Mouse (Mus musculus) embryonic facial prominence, embryonic 11.5 days (tissue): ENCODE results near the gene Shisa5. TPM values are rescaled to one million over a fixed set of nuclear protein-coding genes. Genes with fewer than 3 reads are reported as not detected.

ENCODE experiments used
- ATAC-seq: fragments of 200-750 bp; cut with Nextera tagmentation; replicated peaks from 2 replicates; pipeline ENCODE4 v1.8.0; 2017; ENCODE audit warnings: low read depth; ENCODE audit not compliant: insufficient number of reproducible peaks, low FRiP score, low TSS enrichment
- DNase-seq: peaks from one replicate; pipeline ENCODE4 v3.0.0-alpha.2; 2015; ENCODE audit warnings: low spot score
- H3K27ac ChIP-seq: fragments of 300-500 bp; sonication (generic); replicated peaks from 2 replicates; pipeline ENCODE4 v1.5.1; 2014; ENCODE audit warnings: mild to moderate bottlenecking, low read depth, low read length, control low read depth
- H3K27me3 ChIP-seq: fragments of 300-500 bp; sonication (generic); 2 replicates; pipeline ENCODE4 v1.6.1; 2014; ENCODE audit warnings: mild to moderate bottlenecking, low read length, moderate library complexity, mixed read lengths; ENCODE audit not compliant: control insufficient read depth, insufficient read depth
- H3K36me3 ChIP-seq: fragments of 300-500 bp; sonication (generic); replicated peaks from 2 replicates; pipeline ENCODE4 v1.6.1; 2014; ENCODE audit warnings: low read depth, mild to moderate bottlenecking, low read length, moderate library complexity, mixed read lengths; ENCODE audit not compliant: control insufficient read depth, insufficient read depth
- H3K4me1 ChIP-seq: fragments of 300-500 bp; sonication (generic); 2 replicates; pipeline ENCODE4 v1.6.1; 2014; ENCODE audit warnings: low read length, mixed read lengths; ENCODE audit not compliant: control insufficient read depth, insufficient read depth
- H3K4me2 ChIP-seq: fragments of 300-500 bp; sonication (generic); 2 replicates; pipeline ENCODE4 v1.6.1; 2014; ENCODE audit warnings: low read depth, mild to moderate bottlenecking, control low read depth, low read length, moderate library complexity
- H3K4me3 ChIP-seq: fragments of 300-500 bp; sonication (generic); 2 replicates; pipeline ENCODE4 v1.5.1; 2014; ENCODE audit warnings: low read depth, low read length, control low read depth
- H3K9ac ChIP-seq: fragments of 300-500 bp; sonication (generic); replicated peaks from 2 replicates; pipeline ENCODE4 v1.6.1; 2014; ENCODE audit warnings: mild to moderate bottlenecking, control low read depth, low read length
- H3K9me3 ChIP-seq: fragments of 300-500 bp; sonication (generic); replicated peaks from 2 replicates; pipeline ENCODE4 v1.6.1; 2016; ENCODE audit warnings: mild to moderate bottlenecking, low read length, inconsistent platforms, mixed read lengths; ENCODE audit not compliant: control insufficient read depth
- WGBS: fragments of 180-500 bp; shearing (Covaris S2); extraction: QIAGEN DNeasy Blood & Tissue Kit; methylation state at CpG from one replicate; pipeline ENCODE4 v1.1.7; 2014; 5-methylcytosine and 5-hydroxymethylcytosine counted together
- polyA plus RNA-seq: library from polyadenylated mRNA; unstranded; fragments of >200 nt; fragmentation: Nextera tagmentation; extraction: Ambion mirVana; gene quantifications from 2 replicates; pipeline ENCODE4 v1.2.1, GENCODE M21; 2014

Shisa5 gene
- polyA plus RNA-seq, 1 experiment from 2014 or later = 33.2 TPM

DNA sequence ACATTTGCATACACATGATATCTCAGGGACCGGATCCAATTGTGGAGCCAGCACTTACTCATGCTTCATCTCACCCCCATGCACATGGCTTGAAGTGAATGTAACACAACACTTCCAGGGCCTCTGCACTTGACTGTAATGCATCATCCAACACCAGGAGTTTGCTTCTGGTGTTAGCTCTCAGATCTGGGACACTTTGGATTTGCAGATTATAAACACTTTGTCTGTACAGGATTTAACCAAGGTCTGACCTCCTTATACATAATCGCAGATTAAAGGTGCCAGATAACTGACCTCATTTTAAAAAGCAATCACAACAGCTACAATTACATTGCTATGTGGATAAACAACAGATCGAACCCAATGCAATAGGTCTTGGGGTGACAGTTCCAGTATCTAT, 42.2 kb downstream of the Shisa5 start:
- no peak overlapping the region for H3K27ac ChIP-seq
- no peaks in the 10 kb centered on the region for H3K4me1 ChIP-seq
- H3K9me3 ChIP-seq = no peaks in the 10 kb centered on the region
- H3K27me3 ChIP-seq = no peaks in the 10 kb centered on the region
- H3K4me3 ChIP-seq = no peak overlapping the region
- H3K36me3 ChIP-seq = peaks cover 6% of the 10 kb centered on the region
- H3K4me2 ChIP-seq = no peak overlapping the region
- no peak overlapping the region for H3K9ac ChIP-seq
- no peak for DNase-seq
- no peak for ATAC-seq
- WGBS = 96% methylated on average over 3 of the region's 3 CpGs

DNA sequence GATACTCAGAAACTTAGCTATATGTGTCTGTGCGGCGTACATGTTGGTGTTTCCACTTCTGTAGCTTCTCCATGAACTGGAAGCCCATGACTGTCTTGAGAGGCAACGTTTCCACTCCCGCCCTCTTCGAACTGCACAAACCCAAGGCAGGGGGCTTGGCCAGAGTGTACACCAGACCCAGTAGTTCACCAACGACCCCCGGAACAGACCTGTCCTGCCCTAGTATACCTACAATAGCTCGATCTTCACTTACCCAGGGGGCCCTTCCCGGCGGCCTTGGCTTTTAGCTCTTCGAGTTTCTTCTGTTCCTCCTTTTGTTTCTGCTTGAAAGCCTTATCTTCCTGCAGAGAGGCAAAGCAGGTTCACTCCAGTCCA, 43.4 kb downstream of the Shisa5 start:
- Histone ChIP-seq H3K27ac (0 out of 2 replicates have a peak overlapping the region, but pooled peaks have one; percentile 15), H3K4me2 (peak overlapping the region; percentile 74), H3K9me3 (no peaks in the 10 kb centered on the region), H3K36me3 (peaks cover 6% of the 10 kb centered on the region), H3K4me1 (no peaks in the 10 kb centered on the region), H3K4me3 (peak overlapping the region; percentile 80), H3K27me3 (no peaks in the 10 kb centered on the region), H3K9ac (peak overlapping the region; percentile 80)
- no peak for DNase-seq
- 8% methylated on average over 11 of the region's 11 CpGs for WGBS
- peak; percentile 51; the same call in 1 of the 2 replicates for ATAC-seq

DNA sequence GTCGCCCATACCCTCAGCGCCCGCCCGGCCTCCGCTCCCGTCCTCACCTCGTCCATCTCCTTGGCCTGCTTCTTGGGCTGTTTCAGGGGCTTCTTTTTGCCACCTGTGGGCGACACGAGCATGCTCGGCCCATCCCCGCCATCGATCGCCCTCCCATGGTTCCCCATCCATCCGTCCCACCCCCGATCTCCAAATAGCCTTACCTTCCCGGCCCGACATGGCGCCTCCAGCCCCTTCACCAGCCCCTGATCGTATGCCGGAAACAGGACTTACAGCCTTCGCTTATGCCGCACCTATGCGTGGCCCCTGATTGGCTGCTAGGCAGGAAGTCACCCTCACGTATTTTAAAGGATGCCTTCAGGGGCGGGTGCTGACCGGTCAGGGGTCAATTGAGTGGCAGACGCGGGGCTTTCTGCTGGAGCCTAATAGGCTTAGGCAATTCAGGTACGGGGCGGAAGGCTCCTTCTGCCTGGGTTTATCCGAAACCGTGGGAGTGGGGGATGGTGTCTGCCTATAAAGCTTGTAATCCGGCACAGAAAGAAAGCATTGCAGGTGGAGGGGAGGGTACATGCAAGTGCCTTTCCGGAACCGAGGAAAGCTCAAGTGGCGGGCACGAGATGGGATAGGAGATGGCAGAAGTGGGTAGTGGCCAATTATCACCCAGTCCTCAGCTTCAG, 43.9 kb downstream of the Shisa5 start, which contains the start of the genes Ccdc51 and Tma7:
Ccdc51 (plus strand) TSS at position 370 of the 677 bp plus-strand sequence.
Tma7 (minus strand) TSS at position 464 of the 677 bp plus-strand sequence.
- no peaks in the 10 kb centered on the region for H3K27me3 ChIP-seq
- H3K9ac ChIP-seq = peak within 1 kb of the TSS; percentile 80
- H3K4me3 ChIP-seq = peak within 1 kb of the TSS; percentile 80
- DNase-seq = peak; percentile 91
- H3K27ac ChIP-seq = 0 out of 2 replicates have a peak within 1 kb of the TSS, but pooled peaks have one; percentile 15
- peaks cover 6% of the 10 kb centered on the region for H3K36me3 ChIP-seq
- H3K4me1 ChIP-seq = no peaks in the 10 kb centered on the region
- ATAC-seq = peak; percentile 95
- under 1% methylated on average over 37 of the region's 37 CpGs for WGBS
- no peaks in the 10 kb centered on the region for H3K9me3 ChIP-seq
- peak within 1 kb of the TSS; percentile 74 for H3K4me2 ChIP-seq

DNA sequence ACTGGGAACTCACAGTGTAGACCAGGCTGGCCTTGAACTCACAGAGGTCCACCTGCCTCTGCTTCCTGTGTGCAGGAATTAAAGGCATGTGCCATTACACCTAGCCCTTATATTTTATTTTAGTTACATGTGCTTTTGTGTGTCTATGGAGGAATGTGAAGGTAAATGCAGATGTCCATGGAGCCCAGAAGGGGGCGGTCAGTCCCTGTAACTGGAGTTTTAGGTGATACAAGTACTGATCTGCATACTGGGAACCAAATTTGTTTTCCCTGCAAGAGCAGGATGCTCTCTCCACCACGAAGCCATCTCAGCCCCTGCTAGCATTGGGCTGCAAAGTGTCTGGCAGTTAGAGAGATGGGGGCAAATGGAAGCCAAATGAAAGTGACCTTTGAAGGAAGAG, 46.6 kb downstream of the Shisa5 start:
- H3K4me1 ChIP-seq = no peaks in the 10 kb centered on the region
- no peak overlapping the region for H3K27ac ChIP-seq
- no peaks in the 10 kb centered on the region for H3K27me3 ChIP-seq
- H3K9ac ChIP-seq = no peak overlapping the region
- no peak overlapping the region for H3K4me2 ChIP-seq
- peak; percentile 66 for DNase-seq
- 8% methylated on average over 2 of the region's 2 CpGs for WGBS
- H3K36me3 ChIP-seq = peaks cover 6% of the 10 kb centered on the region
- H3K9me3 ChIP-seq = no peaks in the 10 kb centered on the region
- no peak overlapping the region for H3K4me3 ChIP-seq
- no peak for ATAC-seq

DNA sequence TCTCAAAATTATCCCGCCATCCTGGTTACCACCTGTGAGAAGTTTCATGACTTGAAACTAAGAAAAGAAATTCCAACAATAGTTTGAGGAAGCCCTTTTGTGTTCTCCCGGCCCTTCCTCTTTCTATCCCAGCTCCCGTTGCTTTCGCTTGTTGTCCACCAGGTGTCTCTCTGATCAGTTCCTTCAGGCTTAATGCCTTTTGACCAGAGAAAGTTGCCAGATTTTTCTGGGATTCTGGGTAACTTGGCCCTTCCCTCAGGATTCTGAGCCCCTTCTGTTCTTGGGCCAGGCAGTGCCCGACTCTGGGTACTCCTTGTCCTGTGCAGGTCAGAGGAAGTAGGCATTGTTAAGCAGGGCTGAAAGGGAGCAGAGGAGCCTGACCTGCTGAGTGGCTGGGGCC, 49.6 kb downstream of the Shisa5 start:
- Histone ChIP-seq H3K4me3 (no peak overlapping the region), H3K9ac (no peak overlapping the region), H3K9me3 (no peaks in the 10 kb centered on the region), H3K36me3 (no peaks in the 10 kb centered on the region), H3K27me3 (no peaks in the 10 kb centered on the region), H3K4me2 (no peak overlapping the region; the same call in 1 of the 2 replicates), H3K27ac (no peak overlapping the region), H3K4me1 (no peaks in the 10 kb centered on the region)
- ATAC-seq (no peak), DNase-seq (peak; percentile 76)
- WGBS = 10% methylated on average over 5 of the region's 5 CpGs

DNA sequence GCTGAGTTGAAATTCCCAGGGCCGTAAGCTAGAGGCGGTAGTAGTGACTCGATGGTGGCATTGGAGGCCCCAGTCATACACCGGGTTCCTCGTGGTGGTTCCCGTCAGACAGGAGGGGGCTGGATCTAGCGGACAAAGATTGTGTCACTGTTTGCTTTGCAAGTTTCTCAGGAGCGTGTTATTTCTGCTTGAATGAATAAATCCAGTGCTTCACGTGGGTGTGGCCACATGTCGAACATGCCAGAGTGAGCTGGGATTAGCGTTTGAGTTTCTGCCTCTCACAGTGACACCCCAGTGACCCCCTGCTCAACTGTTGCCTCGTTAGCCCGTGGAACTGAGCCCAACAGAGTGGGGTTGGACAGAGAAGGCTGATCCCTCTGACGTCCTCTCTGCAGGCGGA, 52.1 kb downstream of the Shisa5 start:
- H3K4me1 ChIP-seq = peaks cover 2% of the 10 kb centered on the region; the same call in 1 of the 2 replicates
- no peak for ATAC-seq
- H3K9ac ChIP-seq = no peak overlapping the region
- no peak overlapping the region for H3K4me2 ChIP-seq
- no peaks in the 10 kb centered on the region for H3K27me3 ChIP-seq
- H3K27ac ChIP-seq = no peak overlapping the region
- no peak for DNase-seq
- 70% methylated on average over 15 of the region's 15 CpGs for WGBS
- no peaks in the 10 kb centered on the region for H3K9me3 ChIP-seq
- no peak overlapping the region for H3K4me3 ChIP-seq
- no peaks in the 10 kb centered on the region for H3K36me3 ChIP-seq

DNA sequence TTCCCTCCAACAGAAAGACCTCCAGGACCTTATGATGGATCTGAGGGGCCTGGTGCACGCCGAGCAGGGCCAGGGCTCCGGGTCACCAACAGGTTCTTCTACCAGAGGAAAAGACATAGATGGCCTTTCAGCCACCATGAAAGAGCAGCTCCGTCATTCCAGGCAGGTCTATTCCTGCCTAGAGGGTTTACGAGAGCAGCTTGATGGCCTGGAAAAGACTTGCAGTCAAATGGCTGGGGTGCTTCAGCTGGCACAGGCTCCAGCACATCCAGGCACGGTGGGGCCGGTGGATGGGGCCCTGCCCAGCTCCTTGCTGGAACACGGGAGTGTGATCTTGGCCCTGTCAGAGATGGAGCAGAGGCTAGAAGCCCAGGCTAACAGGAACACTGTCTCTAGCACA, 53.4 kb downstream of the Shisa5 start:
- Histone ChIP-seq H3K27ac (no peak overlapping the region), H3K27me3 (no peaks in the 10 kb centered on the region), H3K4me3 (no peak overlapping the region), H3K9me3 (no peaks in the 10 kb centered on the region), H3K4me1 (peaks cover 2% of the 10 kb centered on the region), H3K9ac (no peak overlapping the region), H3K4me2 (no peak overlapping the region), H3K36me3 (no peaks in the 10 kb centered on the region)
- ATAC-seq = no peak
- no peak for DNase-seq
- WGBS = 82% methylated on average over 8 of the region's 8 CpGs

DNA sequence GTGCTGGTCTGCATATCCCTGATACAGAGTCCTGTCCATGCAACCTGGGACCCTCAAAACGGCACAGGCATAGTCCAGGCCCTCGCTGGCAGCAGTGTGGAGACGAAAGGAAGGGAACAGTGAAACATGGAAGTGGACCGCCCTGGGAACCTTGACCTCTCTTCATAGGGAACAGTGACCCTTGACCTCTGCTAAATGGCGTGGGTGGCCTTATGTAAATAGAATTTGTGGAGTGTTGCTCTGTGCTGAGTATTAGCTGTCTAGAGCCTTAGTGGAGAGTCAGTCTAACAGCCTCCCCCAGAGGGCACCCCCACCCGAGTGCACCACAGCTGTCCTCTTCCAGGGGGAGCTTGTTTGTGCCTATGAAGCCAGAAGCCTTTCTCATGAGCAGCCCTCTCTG, 54.4 kb downstream of the Shisa5 start:
- no peak overlapping the region for H3K27ac ChIP-seq
- no peak for ATAC-seq
- DNase-seq = no peak
- no peaks in the 10 kb centered on the region for H3K9me3 ChIP-seq
- no peaks in the 10 kb centered on the region for H3K27me3 ChIP-seq
- H3K4me1 ChIP-seq = peaks cover 2% of the 10 kb centered on the region
- H3K9ac ChIP-seq = no peak overlapping the region
- WGBS = 25% methylated on average over 6 of the region's 6 CpGs
- no peak overlapping the region for H3K4me2 ChIP-seq
- H3K4me3 ChIP-seq = no peak overlapping the region
- H3K36me3 ChIP-seq = no peaks in the 10 kb centered on the region
